Mouse (Mus musculus) olfactory bulb, adult 2 months (tissue): ENCODE results near the gene Plk5.

Experiments
- CTCF ChIP-seq: fragments of 200-500 bp; IDR thresholded peaks from 2 replicates; pipeline ENCODE4 v1.5.1; 2012; ENCODE audit warnings: low read depth, mild to moderate bottlenecking, low read length, moderate library complexity; ENCODE audit not compliant: insufficient read depth
- POLR2A ChIP-seq: fragments of 200-500 bp; IDR thresholded peaks from 2 replicates; pipeline ENCODE4 v1.6.1; 2012; ENCODE audit warnings: mild to moderate bottlenecking, low read depth, low read length, moderate library complexity; ENCODE audit not compliant: insufficient read depth

GRCm38 (mm10) chr10:80371411-80371966 lies 15.2 kb downstream of the Plk5 start:
- TF ChIP-seq CTCF (no peak), POLR2A (no peak)
